Mouse (Mus musculus): ENCODE measurements at regions not wholly inside any gene's neighbourhood (a gene's known extent, or its start where the extent isn't known, plus 50 kb on each side); places are given as distances from the start of the nearest gene placed in this dataset.
"Not testable (repeated sequence)": the region's sequence is repeated elsewhere in the genome, so short reads cannot be mapped to it uniquely, and the experiment has no call there.

- DNase-seq: peak; percentile 33
These were observed 106.5 kb downstream of the Zfp600 start for GRCm38 (mm10) chr4:146263038-146263685.

- not testable (repeated sequence) for DNase-seq
These were observed 107.2 kb downstream of the Zfp600 start for GRCm38 (mm10) chr4:146263790-146264189.

- not testable (repeated sequence) for DNase-seq
These were observed 113.6 kb downstream of the Zfp600 start for GRCm38 (mm10) chr4:146270119-146270747.
